Comparison of ENCODE assay signal across 9 mouse cellular contexts in the genomic region with DNA sequence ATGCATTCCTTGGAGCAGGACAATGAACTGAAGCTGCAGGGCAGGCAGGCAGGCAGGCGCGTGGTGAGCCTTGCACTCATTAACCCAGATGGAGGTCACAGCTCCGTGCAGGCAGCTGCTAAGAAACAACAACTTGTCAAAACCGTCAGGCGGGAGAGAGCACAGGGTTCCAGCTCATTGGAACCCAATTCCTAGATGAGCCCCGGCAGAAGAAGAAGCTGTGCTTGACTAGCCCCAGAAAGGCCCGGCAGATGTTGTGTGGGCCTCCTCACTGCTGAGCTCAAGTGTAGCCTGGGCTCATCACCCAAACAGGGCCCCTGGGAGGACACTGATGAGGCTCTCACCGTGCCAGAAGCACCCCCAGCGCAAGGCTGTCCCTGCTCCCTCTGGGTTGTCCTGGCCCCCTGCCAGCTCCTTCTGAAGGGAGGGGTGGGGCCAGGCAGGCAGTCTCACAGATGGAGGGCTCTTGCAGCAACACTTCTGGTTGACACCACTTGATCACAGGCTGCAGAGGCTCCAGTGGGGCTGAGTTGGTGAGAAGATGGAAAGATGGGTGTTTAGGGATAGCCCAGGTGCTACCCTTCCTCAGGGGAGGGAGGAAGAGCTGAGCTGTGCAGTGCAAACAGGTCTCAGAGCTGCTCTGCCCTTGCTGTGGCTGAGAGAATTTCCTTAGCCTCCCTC. TPM values are rescaled to one million over a fixed set of nuclear protein-coding genes. Genes with fewer than 3 reads are reported as not detected.
DNase-seq lines count a peak whose midpoint lies in the region; ATAC-seq and TF ChIP-seq lines count a peak whose summit lies in the region.
"Had no signal": no experiment of that assay in that cellular context is flagged by ENCODE, and none has a peak within 500 bp of the region (broad histone marks: within the 10 kb centered on the region; RNA-seq: fewer than 3 reads in every experiment).

No protein-coding gene starts in this region.

- peak; percentile 94 for ATAC-seq in forebrain, embryonic 13.5 days

- no peak overlapping the region for H3K4me3 ChIP-seq in forebrain, embryonic 13.5 days
- H3K4me3 ChIP-seq in limb, embryonic 10.5 days, result no peak overlapping the region
- no peak overlapping the region for H3K4me3 ChIP-seq in thymus, adult 2 months (ENCODE audit: control insufficient read depth, insufficient read depth, low read length)
- H3K4me3 ChIP-seq: erythroblast, embryonic 14.5 days had no signal

- H3K36me3 ChIP-seq in forebrain, embryonic 13.5 days (ENCODE audit: poor library complexity, severe bottlenecking), result no peaks in the 10 kb centered on the region
- no peaks in the 10 kb centered on the region for H3K36me3 ChIP-seq in limb, embryonic 10.5 days
- no peaks in the 10 kb centered on the region for H3K36me3 ChIP-seq in thymus, adult 2 months (ENCODE audit: control insufficient read depth, insufficient read depth, low read length)

- TF ChIP-seq POLR2A in thymus, adult 2 months (IDR thresholded peaks at IDR 0.05; ENCODE audit: control insufficient read depth, extremely low read depth, insufficient read depth, low read length, poor library complexity), result no peak

- H3K4me1 ChIP-seq in forebrain, embryonic 13.5 days, result peaks cover 24% of the 10 kb centered on the region
- H3K4me1 ChIP-seq in limb, embryonic 10.5 days, result peaks cover 10% of the 10 kb centered on the region
- no peaks in the 10 kb centered on the region for H3K4me1 ChIP-seq in thymus, adult 2 months (replicated peaks; ENCODE audit: control insufficient read depth, insufficient read depth, low read length)

- intact Hi-C loops in heart, postnatal 25 days (cut with DNase I), result no loop called here
- intact Hi-C loops in heart, postnatal 14 days (cut with DNase I), result no loop called here

- DNase-seq in heart, adult 18-20 months, result peak; percentile 8 to 20
- no peak for DNase-seq in heart, postnatal 25 days (ENCODE audit: low spot score)
- DNase-seq in adrenal gland, adult 8-10 months, result peak; percentile 10
- peak; percentile 37 to 45 for DNase-seq in heart, postnatal 14 days
- peak; percentile 38 for DNase-seq in limb, embryonic 10.5 days (ENCODE audit: low spot score)
- peak; percentile 48 for DNase-seq in ovary, adult 18-20 months (ENCODE audit: low spot score)
- no peak for DNase-seq in thymus, adult 2 months

- H3K27me3 ChIP-seq in forebrain, embryonic 13.5 days, result no peaks in the 10 kb centered on the region
- 0 out of 2 replicates have a peak, but pooled peaks cover 3% of the 10 kb centered on the region for H3K27me3 ChIP-seq in limb, embryonic 10.5 days (ENCODE audit: low read depth, poor library complexity, severe bottlenecking)
- H3K27me3 ChIP-seq in thymus, adult 2 months (ENCODE audit: control insufficient read depth, insufficient read depth, low read length), result no peaks in the 10 kb centered on the region

- 13% methylated on average over 9 of the region's 9 CpGs for WGBS in forebrain, embryonic 13.5 days
- 12% methylated on average over 9 of the region's 9 CpGs for WGBS in limb, embryonic 10.5 days
- 69% methylated on average over 9 of the region's 9 CpGs for whole genome bisulfite sequencing in thymus, adult 2 months

- peak overlapping the region; percentile 40; the same call in 1 of the 2 replicates for H3K27ac ChIP-seq in forebrain, embryonic 13.5 days
- H3K27ac ChIP-seq in limb, embryonic 10.5 days, result peak overlapping the region; percentile 61
- no peak overlapping the region for H3K27ac ChIP-seq in thymus, adult 2 months (ENCODE audit: control insufficient read depth, insufficient read depth, low read length)

- peak overlapping the region; percentile 8; the same call in 1 of the 2 replicates for H3K4me2 ChIP-seq in forebrain, embryonic 13.5 days

- no peaks in the 10 kb centered on the region for H3K9me3 ChIP-seq in forebrain, embryonic 13.5 days (replicated peaks)
- no peaks in the 10 kb centered on the region for H3K9me3 ChIP-seq in limb, embryonic 10.5 days (replicated peaks)

- no peak overlapping the region for H3K9ac ChIP-seq in forebrain, embryonic 13.5 days

- TF ChIP-seq CTCF in thymus, adult 2 months (IDR thresholded peaks at IDR 0.05; ENCODE audit: borderline replicate concordance, control insufficient read depth, extremely low read depth, insufficient read depth, low read length, poor library complexity), result no peak

RNA-seq across cellular contexts. Expression of a gene that starts 58.8 kb away (rescaled TPM):
- total RNA-seq in heart, adult 18-20 months (2021), result 1 to 10 TPM; 8.5 to 9.1 TPM
- 1 to 10 TPM; 7.9 to 8.3 TPM for total RNA-seq in heart, postnatal 25 days (2021)
- 10 to 100 TPM; 21.3 to 29.8 (median 21.9) TPM for total RNA-seq in adrenal gland, adult 8-10 months (2022)
- polyA plus RNA-seq in forebrain, embryonic 13.5 days (2015; fragmentation: Nextera tagmentation; extraction: Ambion mirVana), result 3.8 and 4.1 TPM in 2 replicates
- 10 to 100 TPM in 1 of 2 experiments, 1 to 10 TPM in 1; 8.2 to 11.0 TPM for total RNA-seq in heart, postnatal 14 days (2021)
- 0.58 and 0.98 TPM in 2 replicates for polyA plus RNA-seq in limb, embryonic 10.5 days (2016; fragmentation: Nextera tagmentation; extraction: Ambion mirVana)
- polyA plus RNA-seq in thymus, adult 2 months (2012; rRNA removed), result 4.4 and 5.6 TPM in 2 replicates

Comparison
In these comparisons a context has a peak if more than half of its experiments do, and no peak if none do; other contexts are left out.
1. DNase-seq: peak in heart, adult 18-20 months (2 of 2), adrenal gland, adult 8-10 months (single experiment), heart, postnatal 14 days (2 of 2), limb, embryonic 10.5 days (single experiment) and ovary, adult 18-20 months (single experiment); none in heart, postnatal 25 days (single experiment) and thymus, adult 2 months (single experiment).